Mouse (Mus musculus) heart, postnatal 4 days (tissue): Measurements from ENCODE around the gene Gm6993. TPM values are rescaled to one million over a fixed set of nuclear protein-coding genes. Genes with fewer than 3 reads are reported as not detected.
A peak's percentile ranks its signal among the peaks of the same experiment; 100 is the strongest.

Experiments used
- DNase-seq: peaks from one replicate; pipeline ENCODE4 v3.0.0; 2021
- total RNA-seq, 2 experiments: library from RNA; stranded (reverse); gene quantifications; 2 replicates each; pipeline ENCODE4 v1.2.3; 2021

Gene Gm6993
- total RNA-seq, 2 experiments from 2014 or later, result not detected

DNA sequence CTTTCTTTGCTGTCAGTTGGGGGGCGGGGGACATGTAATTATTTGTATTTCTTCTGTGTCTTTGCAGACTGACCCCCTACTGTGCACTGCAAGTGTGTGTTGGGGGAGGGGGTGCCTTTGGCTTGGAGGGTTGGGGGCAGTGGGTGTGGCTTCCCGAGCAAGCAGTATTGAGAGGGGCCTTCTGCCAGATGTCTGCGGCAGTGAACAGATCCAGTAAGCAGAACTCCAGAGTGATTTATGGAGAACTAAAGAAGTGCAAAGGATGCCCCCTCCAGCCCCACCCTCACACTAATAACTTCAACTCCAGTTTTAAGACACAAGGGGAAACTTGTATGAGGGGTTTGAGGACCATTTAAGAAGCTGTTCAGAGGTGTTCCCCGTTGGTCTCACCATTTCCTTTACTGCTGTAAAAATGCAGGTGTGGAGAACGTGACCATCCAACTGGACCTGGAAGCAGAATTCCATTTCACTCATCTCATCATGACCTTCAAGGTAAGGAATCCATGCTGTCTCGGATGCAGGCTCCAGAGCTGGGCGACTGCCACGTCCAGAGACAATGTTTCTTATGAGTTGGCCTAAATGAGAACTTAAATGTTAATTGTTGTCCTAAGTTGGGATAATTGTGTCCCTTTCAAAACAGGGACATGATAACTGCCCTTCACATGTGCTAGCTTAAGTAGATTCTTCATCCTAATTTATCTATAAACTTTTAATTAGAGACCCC is 31.6 kb downstream of the Gm6993 start:
- no peak for DNase-seq

DNA sequence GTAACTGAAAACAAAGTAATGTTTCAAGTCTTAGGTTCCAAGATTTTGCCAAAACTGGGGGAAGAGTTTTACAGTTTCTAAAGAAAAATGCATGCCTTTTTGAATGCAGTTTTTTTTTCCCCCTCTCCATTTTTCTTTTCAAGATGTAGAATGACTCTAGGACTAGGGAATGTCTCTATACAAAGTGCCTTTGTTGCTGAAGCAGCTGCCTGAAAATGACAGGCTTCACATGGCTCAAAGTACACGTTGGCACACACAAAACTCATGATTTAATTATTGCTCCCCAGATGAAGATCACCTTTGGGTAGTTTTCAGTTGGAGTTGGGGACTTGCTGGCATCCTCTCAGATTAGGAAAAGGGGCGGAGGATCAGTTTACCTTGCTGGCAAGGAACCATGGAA is 32.3 kb downstream of the Gm6993 start:
- no peak for DNase-seq

DNA sequence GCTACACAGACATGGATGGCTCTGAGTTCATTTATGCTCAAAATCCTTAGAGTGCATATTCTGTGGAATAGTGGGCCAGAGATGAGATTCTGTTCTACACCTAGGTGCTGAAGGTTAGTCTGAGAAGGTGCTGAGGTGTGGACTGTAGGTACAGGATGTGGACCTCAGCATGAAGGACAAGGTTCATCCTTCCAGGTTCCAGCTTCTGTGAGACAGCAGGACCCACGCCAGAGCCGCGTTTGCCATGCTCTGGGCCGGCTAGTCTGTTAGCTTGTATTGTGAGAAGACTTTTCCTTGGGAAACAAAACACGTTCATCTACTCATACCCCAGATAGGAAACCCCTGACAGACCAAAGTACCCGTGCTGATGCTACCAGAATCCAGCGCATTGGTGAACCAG is 33.1 kb downstream of the Gm6993 start:
- no peak for DNase-seq

DNA sequence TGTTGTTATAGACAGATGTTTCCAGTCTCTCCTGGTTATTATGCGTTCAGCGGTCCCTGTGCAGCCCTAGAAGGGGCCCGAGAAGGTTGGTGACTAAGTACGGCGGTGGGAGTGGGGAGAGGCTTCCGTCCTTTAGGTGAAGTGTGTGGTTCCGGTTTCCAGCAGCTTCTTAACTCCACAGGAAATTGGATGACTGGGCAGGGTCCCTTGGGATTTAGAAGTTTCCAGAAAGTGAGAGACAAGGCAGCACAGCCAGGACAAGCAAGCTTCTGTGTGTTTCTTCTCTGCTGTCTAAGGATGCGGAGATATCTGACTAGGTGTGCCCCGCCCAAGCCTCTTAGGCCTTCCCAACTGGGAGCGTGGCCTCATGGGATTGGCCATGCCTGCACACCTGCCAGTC is 34.8 kb downstream of the Gm6993 start:
- DNase-seq, result peak; percentile 53

DNA sequence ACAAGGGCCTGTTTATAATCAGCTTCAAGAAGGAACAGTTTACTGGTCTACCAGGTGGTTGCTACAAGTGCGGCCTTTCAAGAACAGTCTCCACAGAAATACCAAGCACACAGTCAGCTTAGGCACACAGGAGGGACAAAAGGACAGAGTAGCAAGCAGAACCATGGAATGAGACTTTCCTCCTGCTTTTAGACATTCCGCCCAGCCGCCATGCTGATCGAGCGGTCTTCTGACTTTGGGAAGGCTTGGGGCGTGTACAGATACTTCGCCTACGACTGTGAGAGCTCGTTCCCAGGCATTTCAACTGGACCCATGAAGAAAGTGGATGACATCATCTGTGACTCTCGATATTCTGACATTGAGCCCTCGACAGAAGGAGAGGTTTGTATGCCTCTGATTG is 37.7 kb downstream of the Gm6993 start:
- DNase-seq, result no peak

DNA sequence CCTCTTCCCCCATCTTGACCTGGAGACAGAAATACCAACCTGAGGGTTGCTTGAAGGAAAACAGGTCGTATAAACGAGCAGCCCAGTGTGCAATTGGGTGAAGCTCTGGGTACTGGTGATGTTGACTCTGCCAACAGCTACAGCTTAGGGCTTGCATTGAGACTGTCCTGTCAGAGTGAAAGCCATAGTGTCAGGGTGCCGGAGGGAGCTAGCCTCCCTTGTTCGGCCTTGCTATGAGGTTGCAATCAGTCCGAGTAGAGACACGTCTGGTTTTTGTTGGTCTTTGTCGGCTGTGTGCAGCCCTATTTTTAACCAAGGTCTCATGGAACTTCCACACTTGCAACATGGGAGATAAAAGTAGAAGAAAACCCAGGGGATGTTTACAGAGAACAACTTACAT is 39.7 kb downstream of the Gm6993 start:
- no peak for DNase-seq

DNA sequence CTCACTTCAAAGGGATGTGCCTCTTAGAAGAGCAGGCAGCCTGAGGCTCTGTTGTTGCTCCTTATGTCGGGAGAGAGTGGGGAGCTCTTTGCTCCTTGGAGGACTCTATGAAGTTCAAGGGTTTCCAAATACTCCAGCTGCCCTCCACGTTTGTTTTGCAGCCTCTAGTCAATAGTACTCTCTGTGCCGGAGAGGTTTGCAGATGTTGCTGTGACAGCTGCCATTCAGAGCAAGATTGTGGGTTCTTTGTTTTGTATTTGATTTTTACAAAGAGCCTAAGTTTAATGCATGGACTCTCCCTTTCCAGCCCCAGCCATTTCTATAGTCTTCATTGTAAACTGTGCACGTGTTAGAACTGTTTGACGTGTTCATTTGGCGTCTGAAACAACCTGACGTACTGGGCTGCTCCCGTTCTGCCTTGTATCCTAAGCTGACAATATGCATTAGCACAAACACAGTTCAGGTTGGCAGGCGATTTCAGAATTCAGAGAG is 40.6 kb downstream of the Gm6993 start:
- DNase-seq, result no peak

DNA sequence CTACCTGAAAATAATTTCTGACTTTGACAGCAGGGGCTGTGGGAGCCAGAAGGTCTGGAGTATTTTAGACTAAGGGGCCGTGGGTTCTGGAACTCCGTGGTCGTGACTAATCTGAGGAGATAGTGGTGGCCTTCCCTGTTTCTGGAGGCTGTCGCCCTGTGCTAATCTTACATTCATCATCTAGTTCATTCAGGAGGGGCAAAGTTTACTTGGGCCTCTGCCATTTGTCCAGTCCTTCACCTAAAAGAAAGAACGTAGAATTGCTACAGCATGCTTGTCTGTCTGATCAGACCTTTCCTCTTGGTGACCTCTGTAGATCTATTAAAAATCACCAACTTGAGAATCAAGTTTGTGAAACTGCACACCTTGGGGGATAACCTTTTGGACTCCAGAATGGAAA is 41.7 kb downstream of the Gm6993 start:
- DNase-seq, result no peak

DNA sequence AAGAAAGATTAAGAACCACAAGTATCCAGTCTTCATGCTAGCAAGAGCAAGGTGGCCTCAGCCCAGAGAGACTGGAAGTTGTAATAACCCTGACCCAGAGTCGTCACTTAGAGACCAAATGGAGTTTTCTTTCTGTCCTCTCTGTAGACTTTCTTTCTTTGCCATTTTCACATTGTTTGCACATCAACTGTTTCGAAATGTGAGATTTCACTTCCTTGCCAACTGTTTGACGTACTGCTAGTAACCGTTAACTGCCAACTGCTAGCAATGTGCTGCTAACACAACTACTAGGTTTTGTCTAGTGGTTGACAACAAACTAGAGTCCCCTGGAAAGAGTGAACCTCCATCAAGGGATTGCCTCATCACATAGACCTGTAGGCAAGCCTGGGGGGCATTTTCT is 42.6 kb downstream of the Gm6993 start:
- DNase-seq, result no peak

DNA sequence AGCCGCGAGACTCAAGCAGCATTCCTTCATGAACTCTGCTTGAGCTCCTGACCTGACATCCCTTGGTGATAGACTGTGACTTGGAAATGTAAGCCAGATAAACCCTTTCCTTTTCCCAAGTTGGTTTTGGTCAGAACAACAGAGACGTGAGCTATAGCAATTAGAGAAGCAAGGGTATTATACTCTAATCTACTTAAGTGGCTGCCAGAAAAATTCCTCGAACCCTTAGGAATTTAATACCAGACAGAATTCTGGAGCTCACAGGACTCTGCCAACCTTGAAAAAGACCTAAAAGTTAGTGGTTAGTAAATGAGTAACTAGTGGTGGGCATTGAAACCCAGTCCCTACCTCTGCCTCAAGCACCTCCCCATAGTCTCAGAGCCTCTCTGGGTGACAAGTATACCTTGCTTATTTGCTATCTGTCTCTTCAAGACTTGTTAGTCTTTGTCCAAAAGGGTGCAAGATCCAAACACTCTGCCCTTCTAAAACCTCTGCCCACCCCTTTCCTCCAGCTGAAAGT is 43.1 kb downstream of the Gm6993 start:
- DNase-seq, result no peak

DNA sequence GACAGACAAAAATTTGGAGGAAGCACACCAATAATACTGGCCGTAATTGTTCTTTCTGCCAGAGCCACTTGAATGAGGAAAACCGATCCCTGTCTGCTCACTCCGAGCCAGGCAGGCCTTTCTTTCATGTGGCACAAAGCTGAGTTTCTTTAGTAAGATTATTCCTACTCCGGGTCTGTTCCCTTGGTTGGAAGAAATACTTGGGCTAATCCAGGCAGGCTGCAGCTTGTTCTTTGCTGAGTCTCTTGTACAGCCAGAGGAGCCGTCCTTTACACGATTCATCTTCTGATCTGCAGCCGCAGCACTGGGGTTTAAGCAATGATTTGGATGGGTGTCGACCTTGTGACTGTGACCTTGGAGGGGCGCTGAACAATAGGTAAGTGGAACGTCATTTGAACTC is 48.5 kb downstream of the Gm6993 start:
- DNase-seq, result no peak

Other genes with a start within 250 kb of the Gm6993 start
- gene Fam110c, start 166.9 kb upstream of the Gm6993 start, total RNA-seq, result under 1 TPM; 0.79 to 0.81 TPM
- 100 to 1,000 TPM; 266 to 279 TPM for gene Lamb1, start 24.5 kb downstream of the Gm6993 start, total RNA-seq
- 100 to 1,000 TPM; 309 to 328 TPM for gene Dld, start 110.7 kb downstream of the Gm6993 start, total RNA-seq
- under 1 TPM; 0.56 to 0.69 TPM for gene Slc26a3, start 150.1 kb downstream of the Gm6993 start, total RNA-seq